Mouse (Mus musculus): ENCODE data around the gene Kcnq4.

Gene Kcnq4

GRCm38 (mm10) chr4:120726174-120726573, 22.2 kb downstream of the Kcnq4 start:
- no peak for DNase-seq (ENCODE audit: low read depth in 1 of 2, low spot score in 2 of 2)

- no peak for DNase-seq (ENCODE audit: low read depth in 1 of 2, low spot score in 2 of 2)
Observed at GRCm38 (mm10) chr4:120725516-120726090, 22.8 kb downstream of the Kcnq4 start.

- DNase-seq (ENCODE audit: low read depth in 1 of 2, low spot score in 2 of 2) = no peak
Observed at GRCm38 (mm10) chr4:120721574-120721973, 26.8 kb downstream of the Kcnq4 start.

- no peak for DNase-seq (ENCODE audit: low read depth in 1 of 2, low spot score in 2 of 2)
Observed at GRCm38 (mm10) chr4:120719152-120719551, 29.3 kb downstream of the Kcnq4 start.

- no peak for DNase-seq (ENCODE audit: low read depth in 1 of 2, low spot score in 2 of 2)
Observed at GRCm38 (mm10) chr4:120717591-120717990, 30.8 kb downstream of the Kcnq4 start.

- DNase-seq (ENCODE audit: low read depth in 1 of 2, low spot score in 2 of 2) = no peak
Observed at GRCm38 (mm10) chr4:120716765-120717164, 31.6 kb downstream of the Kcnq4 start.

GRCm38 (mm10) chr4:120716141-120716571, 32.3 kb downstream of the Kcnq4 start:
- no peak for DNase-seq (ENCODE audit: low read depth in 1 of 2, low spot score in 2 of 2)

GRCm38 (mm10) chr4:120713856-120714497, 34.4 kb downstream of the Kcnq4 start:
- DNase-seq (ENCODE audit: low read depth in 1 of 2, low spot score in 2 of 2) = no peak

GRCm38 (mm10) chr4:120713021-120713420, 35.4 kb downstream of the Kcnq4 start:
- no peak for DNase-seq (ENCODE audit: low read depth in 1 of 2, low spot score in 2 of 2)

GRCm38 (mm10) chr4:120712236-120712635, 36.2 kb downstream of the Kcnq4 start:
- DNase-seq (ENCODE audit: low read depth in 1 of 2, low spot score in 2 of 2) = no peak

GRCm38 (mm10) chr4:120702511-120702910, 45.9 kb downstream of the Kcnq4 start:
- DNase-seq (ENCODE audit: low read depth in 1 of 2, low spot score in 2 of 2) = no peak

- DNase-seq (ENCODE audit: low read depth in 1 of 2, low spot score in 2 of 2) = no peak
Observed at GRCm38 (mm10) chr4:120702056-120702455, 46.4 kb downstream of the Kcnq4 start.

- DNase-seq (ENCODE audit: low read depth in 1 of 2, low spot score in 2 of 2) = no peak
Observed at GRCm38 (mm10) chr4:120701180-120701579, 47.2 kb downstream of the Kcnq4 start.

GRCm38 (mm10) chr4:120697799-120698484, 50.5 kb downstream of the Kcnq4 start:
- no peak for DNase-seq (ENCODE audit: low read depth in 1 of 2, low spot score in 2 of 2)

- DNase-seq (ENCODE audit: low read depth in 1 of 2, low spot score in 2 of 2) = no peak
Observed at GRCm38 (mm10) chr4:120697353-120697752, 51.1 kb downstream of the Kcnq4 start.

GRCm38 (mm10) chr4:120692717-120693116, 55.7 kb downstream of the Kcnq4 start:
- no peak for DNase-seq (ENCODE audit: low read depth in 1 of 2, low spot score in 2 of 2)

GRCm38 (mm10) chr4:120689317-120689716, 59.1 kb downstream of the Kcnq4 start:
- DNase-seq (ENCODE audit: low read depth in 1 of 2, low spot score in 2 of 2) = no peak

GRCm38 (mm10) chr4:120687282-120687681, 61.1 kb downstream of the Kcnq4 start:
- DNase-seq (ENCODE audit: low read depth in 1 of 2, low spot score in 2 of 2) = no peak

GRCm38 (mm10) chr4:120683278-120683997, 65.0 kb downstream of the Kcnq4 start:
- no peak for DNase-seq (ENCODE audit: low read depth in 1 of 2, low spot score in 2 of 2)

GRCm38 (mm10) chr4:120682168-120682567, 66.2 kb downstream of the Kcnq4 start:
- no peak for DNase-seq (ENCODE audit: low read depth in 1 of 2, low spot score in 2 of 2)

GRCm38 (mm10) chr4:120680953-120681352, 67.5 kb downstream of the Kcnq4 start:
- DNase-seq (ENCODE audit: low read depth in 1 of 2, low spot score in 2 of 2) = no peak

GRCm38 (mm10) chr4:120675640-120676039, 72.8 kb downstream of the Kcnq4 start:
- DNase-seq (ENCODE audit: low read depth in 1 of 2, low spot score in 2 of 2) = no peak

All from monocyte, adult 2 months (primary cell).